Mouse (Mus musculus): ENCODE measurements at regions not wholly inside any gene's neighbourhood (a gene's known extent, or its start where the extent isn't known, plus 50 kb on each side); places are given as distances from the start of the nearest gene placed in this dataset.

DNA sequence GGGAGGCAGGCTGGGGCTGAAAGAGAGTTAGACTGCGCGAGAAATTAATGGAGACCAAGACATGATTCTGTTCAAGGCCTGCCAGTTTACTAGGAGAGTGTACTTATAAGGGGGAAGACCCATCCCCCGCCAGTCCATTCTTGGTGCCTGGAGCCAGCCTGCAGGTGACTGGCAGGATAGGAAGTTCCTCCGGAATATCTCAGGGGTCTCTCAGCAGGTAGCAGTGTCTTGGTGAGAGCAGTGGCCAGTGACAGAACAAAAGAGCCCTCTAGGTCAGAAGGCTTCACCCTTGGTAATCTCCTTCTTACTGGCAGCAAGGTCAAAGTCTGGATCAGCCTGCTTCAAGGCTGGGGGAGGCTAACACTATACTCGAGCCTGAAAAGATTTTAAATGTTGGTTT, 83.7 kb upstream of the Zfp804b start:
- DNase-seq = no peak
- intact Hi-C loops (cut with DNase I; ENCODE audit: low total_unique reads) = no loop called here

DNA sequence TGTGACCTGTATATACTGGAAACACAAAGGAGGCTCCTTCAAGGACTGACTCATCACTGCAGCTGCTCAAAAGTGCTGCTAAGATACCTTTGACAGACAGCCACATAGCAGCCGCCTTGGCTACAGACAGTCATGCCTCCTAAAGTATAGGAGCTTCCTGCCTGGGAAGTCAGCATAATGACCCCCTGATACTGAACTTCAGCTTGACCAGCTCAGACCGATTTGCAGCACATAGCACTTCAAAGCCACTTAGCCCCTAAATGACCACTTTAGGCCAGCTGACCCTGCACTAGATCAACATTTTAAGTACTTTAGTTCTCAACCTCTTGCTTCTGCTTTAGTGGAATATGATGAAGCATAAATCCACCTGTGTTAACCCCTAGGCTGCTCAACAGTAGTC, 91.9 kb upstream of the Zfp804b start:
- no peak for DNase-seq
- intact Hi-C loops (cut with DNase I; ENCODE audit: low total_unique reads) = no loop called here

DNA sequence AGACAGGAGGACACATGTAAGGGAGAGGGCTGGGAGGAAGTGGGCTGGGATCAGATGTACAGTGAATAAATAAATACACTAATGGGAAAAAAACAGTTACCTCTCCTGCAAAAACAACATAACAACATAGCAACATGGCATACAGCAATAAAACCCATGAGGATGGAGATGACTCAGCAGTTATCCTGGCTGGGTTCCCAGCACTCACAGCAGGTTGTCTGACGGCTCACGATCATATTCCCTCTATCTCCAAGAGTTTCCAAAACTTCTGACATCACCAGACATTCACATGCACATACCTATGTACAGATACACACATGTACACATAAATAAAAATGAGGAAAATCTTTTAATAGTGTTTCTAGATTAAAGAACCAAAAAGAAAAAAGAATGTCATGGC, 103.4 kb upstream of the Zfp804b start:
- DNase-seq = no peak

DNA sequence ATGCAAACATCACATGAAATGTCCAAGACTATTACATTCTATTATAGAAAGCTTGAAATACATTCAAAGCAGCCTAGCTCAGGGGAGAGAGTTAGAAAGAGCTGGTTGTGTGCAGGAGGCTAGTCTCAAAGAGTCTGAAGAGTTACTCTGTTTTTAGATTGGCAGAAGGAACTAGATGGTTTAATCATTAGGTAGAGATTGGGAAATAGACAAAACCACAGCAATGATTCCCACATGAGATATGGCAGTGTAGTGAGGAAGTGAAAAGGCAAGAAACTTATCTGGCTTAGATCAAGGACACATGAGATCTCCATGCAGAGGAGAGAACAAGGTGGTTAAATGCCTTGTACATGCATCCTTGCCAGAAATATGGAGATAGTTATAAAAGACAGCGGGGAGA, 110.3 kb upstream of the Zfp804b start:
- intact Hi-C loops (cut with DNase I; ENCODE audit: low total_unique reads) = no loop called here
- DNase-seq = no peak

More for the DNA sequence above, 103.4 kb upstream of the Zfp804b start:
- intact Hi-C loops (cut with DNase I; ENCODE audit: low total_unique reads) = no loop called here

DNA sequence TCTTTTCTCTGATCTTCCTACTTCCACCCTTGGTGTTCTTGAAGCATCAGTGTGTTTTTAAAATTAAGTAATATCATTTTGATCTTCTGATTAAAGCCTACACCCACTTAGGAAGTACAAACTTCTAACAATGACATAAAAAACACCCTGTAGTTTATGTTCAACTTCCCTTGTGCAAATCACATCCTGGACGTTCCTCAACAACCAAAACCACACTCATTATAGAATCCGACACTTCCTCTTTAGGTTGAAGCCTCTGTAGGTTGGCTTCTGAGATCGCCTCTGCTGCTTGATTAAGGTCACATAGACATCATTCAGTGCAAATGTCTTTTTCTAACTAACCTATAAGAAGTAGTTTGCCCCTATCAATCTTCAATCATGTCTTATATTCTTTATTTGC, 112.5 kb upstream of the Zfp804b start:
- DNase-seq = no peak
- intact Hi-C loops (cut with DNase I; ENCODE audit: low total_unique reads) = no loop called here

DNA sequence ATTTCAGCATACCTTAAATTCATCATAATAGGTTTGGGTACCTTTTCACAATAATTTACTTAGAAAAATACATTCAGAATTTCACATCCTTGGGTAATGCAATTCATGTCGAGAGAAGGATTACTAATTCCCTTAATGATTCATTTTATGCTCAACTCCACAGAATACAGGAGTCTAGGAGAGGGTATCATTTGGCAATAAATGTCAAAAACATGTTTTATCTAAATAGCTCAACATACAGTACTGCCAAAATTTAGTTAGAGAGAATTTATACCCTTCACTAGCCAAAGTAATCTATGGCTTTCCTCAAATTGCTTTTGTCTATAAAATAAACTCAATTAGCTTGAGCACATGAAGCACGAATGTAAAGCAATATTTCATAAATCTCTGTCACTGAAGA, 144.6 kb upstream of the Zfp804b start:
- no peak for DNase-seq
- intact Hi-C loops (cut with DNase I; ENCODE audit: low total_unique reads) = no loop called here

DNA sequence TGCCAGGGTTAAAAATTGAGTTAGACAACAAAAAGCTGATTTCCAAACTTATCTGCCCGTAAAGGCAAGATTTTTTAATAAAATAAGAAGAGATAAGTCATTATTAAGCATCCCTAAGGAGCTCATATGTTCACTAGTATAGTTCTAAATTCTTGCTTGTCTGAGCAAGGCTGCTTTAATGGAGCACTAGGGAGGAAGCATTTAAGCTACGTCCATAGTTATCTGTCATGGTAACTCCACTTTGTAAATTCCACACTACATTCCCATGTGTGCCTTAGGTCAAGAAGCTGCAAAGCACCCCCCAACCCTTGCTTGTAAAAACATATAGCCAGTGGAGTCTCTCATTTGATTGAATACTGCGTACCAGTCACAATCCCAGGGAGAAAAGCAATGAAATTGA, 145.0 kb upstream of the Zfp804b start:
- DNase-seq = no peak
- intact Hi-C loops (cut with DNase I; ENCODE audit: low total_unique reads) = no loop called here

DNA sequence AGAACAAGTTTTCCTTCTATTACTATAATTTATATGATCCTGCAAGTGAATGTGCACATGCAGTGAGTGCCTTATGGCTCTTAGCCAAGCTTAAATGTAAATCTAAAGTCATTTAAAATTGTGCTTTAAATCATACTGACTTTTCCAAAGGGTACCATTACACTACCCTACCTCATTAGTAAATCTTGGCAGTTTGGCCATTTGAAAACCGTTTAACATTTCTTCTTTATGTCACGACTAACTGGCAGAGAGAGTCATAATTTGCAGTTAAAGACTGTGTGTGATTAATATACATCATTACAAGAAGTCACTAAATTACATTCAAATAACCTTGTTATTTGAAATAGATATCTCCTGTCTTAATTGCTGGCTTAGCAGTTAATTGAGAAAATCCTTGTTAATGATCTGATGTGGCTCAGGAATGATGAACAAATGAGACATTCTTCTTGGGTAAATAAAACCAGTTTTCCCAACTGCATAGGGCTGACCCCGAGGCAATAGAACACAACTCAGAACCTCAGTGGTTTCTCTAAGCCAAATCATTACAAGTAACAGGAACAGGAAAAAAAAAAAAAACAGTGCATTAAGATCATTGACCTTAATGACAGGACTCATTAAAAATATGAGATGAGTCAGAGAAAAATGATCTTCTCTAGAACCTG, 173.1 kb upstream of the Zfp804b start:
- DNase-seq = no peak

DNA sequence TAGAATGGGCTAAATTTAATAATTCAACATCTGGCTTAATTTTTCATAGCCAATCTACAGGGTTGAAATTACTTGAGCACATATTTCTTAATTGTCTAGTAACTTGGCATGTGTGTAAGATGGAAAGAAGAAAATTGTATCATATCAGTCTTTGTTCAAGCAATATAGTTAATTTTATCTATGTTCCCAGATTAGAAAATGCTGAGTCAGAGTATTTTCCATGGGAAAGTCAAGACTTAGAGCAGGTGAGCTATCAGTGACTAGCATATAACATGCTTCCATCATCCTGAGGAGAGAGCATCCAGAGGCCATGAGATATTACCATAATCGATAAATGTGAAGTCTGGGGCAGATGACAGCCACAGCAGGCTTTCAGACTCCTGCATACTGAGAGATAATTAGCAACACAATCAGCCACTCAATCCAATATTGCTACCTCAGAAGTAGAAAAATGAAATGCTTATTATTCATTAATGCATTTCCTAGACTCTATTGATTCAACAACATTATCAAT, 188.2 kb upstream of the Zfp804b start:
- no peak for DNase-seq
- intact Hi-C loops (cut with DNase I; ENCODE audit: low total_unique reads) = no loop called here

More for the DNA sequence above, 173.1 kb upstream of the Zfp804b start:
- intact Hi-C loops (cut with DNase I; ENCODE audit: low total_unique reads) = no loop called here

DNA sequence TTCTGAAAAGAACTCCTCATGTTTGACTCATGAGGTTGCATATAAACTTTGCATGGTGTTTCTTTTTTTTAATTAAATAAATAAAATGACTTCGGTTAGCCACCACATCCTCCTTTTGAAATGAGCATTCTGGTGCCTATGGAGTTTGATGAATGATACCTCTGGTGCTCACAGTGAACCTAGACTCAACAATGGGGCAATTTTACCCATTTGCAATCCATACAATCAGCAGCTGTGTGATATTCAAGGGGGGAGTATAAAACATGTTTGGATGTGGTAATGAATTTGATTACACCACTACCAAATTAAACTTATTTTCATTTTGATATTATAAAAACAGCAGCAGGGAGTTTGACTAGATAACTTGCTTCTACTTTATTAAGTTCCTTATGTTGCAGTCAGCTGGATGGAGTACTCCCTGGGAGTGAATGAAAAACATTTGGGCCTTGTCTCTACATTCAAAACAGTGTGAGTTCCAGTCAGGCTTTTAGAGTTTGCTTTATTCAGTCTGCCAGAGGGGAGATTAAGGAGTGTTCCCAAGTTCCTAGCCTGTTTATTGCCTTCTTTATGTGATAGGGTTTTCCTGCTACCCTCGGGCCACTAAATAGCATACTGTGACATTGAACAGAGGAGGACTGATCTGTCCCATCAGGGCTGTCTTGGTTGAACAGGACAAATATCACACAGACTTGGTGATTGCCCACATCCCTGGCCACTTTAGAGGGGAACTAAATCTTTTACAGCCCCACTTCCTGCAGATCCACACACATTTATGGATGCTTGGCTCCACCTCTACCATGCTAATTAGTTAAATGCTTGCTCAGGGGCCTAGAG, 195.5 kb upstream of the Zfp804b start:
- no peak for DNase-seq
- intact Hi-C loops (cut with DNase I; ENCODE audit: low total_unique reads) = no loop called here

DNA sequence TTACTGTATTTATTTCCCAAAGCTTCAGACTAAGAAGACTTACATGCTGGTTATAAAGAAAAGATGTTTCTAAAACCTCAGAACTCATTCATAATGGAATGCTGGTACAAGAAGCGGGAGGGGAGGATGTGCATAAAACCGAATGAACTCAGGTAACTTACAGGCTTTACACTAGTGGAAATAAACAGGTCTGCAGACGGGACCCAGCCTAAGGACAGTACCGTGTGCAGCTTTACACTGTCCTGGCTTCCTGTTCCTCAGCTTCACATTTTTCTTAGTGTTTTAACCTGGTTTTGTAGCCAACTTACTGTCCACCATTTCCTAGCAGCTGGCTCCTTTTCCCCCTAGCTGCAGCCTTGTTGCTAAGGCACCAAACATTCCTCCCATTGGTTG, 196.1 kb upstream of the Zfp804b start:
- no peak for DNase-seq
- intact Hi-C loops (cut with DNase I; ENCODE audit: low total_unique reads) = no loop called here

DNA sequence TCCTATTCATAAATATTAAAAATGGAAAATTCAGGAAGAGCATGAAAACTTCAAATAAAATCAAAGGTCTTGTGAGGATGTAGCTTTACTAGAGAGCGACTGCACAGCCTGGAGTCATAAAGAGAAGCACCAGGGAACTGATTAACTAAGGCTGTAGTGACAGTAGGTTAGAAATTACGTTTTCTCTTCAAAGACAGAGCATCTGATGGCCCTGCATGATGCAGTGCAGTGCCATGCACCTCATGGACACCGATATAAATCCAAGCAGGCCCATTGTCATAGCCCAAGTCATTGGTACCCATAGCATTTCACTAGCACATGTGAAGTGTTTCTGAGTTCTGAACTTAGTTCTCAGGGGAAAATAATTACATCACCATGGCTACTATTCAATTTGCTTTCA, 199.3 kb upstream of the Zfp804b start:
- intact Hi-C loops (cut with DNase I; ENCODE audit: low total_unique reads) = no loop called here
- no peak for DNase-seq

DNA sequence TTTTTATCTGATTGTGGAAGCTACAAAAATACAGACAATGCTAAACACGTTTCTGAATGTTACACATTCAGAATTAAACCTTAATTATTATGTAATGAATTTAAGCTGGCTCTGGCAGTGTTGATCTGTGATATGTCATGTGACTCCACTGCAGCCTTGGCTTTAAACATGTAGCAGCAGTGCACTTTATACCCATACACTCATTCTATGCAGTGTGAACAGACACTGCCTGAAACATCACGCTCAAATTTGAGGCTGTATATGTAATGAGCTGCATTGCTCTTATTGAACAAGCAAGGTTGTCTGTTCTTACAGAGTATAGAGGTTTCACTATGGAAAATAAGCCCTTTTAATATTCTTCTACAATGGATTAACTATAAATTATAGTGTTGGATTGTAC, 235.9 kb upstream of the Zfp804b start:
- DNase-seq = no peak
- intact Hi-C loops (cut with DNase I; ENCODE audit: low total_unique reads) = no loop called here

DNA sequence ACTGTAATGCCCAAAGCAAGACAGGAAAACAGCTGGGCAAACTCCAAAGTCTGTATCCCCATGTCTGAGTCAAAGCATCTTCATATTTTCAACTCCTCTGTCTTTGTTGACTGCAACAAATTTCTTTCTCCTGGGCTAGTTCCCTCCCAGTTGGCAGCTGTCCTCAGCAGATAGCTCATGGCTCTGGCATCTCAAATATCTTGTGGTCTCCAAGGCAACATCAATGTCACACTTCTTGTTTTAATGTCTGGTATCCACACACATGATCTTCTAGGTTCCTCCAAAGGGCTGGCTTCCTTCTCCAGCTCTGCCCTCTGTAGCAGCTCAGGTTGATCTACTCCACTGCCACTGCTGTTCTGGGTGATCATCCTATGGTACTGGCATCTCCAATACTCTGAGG, 242.0 kb upstream of the Zfp804b start:
- intact Hi-C loops (cut with DNase I; ENCODE audit: low total_unique reads) = no loop called here
- DNase-seq = no peak

DNA sequence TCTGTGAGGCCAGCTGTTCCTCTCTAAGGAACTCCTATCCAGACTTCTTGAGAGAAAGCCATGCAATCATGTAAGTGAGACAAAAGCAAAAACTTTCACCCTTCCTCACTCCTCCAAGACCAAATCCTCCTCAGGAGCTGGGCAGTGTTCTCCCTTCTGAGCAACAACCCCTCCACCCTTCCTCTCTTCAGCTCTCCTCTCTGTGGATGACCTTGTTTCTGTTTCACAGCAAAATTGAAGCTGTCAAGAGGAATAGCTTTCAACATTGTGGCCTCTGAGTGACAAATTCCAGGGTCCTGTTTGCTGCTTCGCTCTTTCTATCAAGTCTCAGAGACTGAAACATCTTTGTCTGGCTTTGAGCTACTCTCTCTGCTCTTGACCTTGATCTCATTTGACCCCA, 255.9 kb upstream of the Zfp804b start:
- intact Hi-C loops (cut with DNase I; ENCODE audit: low total_unique reads) = no loop called here
- no peak for DNase-seq

DNA sequence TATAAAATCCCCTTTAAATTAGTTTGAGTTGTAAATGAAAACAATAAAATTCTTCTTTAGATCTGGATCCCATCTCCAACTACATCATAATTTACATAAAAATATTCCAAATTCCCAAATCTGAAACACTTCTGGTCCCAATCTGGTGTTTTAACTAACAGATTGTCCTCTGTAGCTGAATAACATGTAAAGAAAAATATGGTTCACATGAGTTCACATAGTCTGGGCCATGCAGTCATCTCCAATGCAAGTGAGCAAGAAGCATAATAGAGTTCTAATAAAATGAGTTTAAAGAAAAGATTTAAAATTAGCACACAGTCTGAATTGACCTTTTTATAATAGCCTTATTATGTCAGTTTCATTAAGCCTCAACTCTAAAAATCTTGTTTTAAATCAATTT, 263.0 kb upstream of the Zfp804b start:
- no peak for DNase-seq
- intact Hi-C loops (cut with DNase I; ENCODE audit: low total_unique reads) = no loop called here

DNA sequence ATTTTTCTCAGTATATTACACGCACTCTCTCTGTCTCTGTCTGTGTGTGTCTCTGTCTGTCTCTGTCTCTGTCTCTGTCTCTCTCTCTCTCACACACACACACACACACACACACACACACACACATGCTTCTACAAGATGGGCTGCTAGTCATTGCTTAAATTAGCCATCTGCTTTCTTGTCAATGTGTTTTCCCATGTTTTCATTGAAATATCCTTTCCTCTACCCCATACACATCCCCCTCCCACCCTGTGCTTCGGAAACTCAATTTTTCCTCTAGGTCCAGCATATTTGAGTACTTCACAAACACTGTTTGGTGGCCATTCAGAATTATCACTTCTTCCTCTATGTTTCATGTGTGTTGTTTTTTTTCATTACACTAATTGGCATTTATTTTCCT, 263.4 kb upstream of the Zfp804b start:
- DNase-seq = no peak
- intact Hi-C loops (cut with DNase I; ENCODE audit: low total_unique reads) = no loop called here

DNA sequence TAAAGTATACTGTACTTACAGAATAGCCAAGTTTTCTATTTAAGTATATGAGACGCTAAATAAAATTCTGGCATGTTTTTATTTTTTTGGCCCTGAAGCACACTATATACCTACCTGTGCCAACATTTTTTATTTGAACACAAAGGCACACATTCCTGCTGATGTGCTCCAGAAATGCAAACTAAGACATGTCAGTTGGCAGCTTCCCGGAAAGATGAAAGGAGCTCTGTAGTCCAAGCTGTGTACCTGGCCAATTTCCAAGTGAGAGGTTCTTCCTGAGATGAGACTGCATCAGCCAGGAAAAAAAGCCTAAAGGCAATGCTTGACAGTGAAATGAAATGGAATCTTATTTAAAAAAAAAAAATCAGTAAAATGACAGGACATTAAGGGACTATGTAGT, 305.0 kb upstream of the Steap4 start:
- intact Hi-C loops (cut with DNase I; ENCODE audit: low total_unique reads) = no loop called here
- no peak for DNase-seq

DNA sequence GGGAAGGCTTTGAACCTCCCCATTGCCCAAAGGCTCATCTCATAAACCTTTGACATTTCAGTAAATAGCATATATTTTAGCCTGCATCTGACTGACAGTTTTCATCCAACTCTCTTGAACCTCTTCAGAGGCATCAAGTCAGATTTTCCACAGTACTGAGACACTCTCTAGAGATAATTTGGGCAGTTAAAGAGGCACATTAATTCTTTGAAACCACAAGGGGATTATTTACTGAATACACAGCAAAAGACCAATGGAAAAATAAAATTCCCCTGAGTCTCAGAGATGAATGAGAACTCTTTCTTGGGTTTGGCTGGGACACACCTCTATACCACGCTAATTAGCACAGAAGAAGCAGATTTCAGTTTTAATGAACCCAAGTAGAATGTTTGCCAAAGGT, 258.5 kb upstream of the Steap4 start:
- DNase-seq = no peak
- intact Hi-C loops (cut with DNase I; ENCODE audit: low total_unique reads) = no loop called here

DNA sequence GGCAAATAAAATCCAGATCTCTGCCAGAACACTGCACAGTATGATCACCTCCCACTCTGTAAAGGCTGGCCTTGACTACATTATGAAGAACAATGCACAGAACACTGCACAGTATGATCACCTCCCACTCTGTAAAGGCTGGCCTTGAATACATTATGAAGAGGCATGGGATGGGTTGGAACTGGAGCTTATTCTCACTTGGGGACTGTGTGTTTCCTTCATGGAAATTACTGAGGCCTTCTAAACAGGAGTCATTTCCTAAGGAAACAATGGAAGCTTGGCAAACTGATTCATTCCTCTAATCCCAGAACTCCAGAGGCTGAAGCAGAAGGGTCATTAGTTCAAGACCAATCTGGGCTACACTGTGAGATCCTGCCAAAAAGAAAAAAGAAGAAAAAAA, 240.7 kb upstream of the Steap4 start:
- no peak for DNase-seq
- intact Hi-C loops (cut with DNase I; ENCODE audit: low total_unique reads) = no loop called here

DNA sequence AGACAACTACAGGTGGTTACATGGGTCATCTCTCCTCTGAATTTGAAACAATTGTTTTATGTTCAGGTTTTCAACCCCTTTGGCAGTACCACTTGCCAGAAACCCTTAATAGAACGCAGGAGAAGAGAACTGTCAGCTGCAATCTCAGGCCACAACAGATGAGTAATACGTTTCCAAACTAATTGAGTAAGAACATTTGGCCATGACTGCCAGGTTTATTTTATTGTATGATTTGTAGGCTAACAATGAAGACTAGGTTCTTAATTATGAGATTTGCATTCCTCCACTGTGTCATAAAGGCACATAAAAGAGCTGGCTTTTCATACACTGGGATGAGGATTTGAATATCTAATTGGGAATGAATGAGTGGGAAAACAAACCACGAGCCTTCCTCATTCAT, 240.2 kb upstream of the Steap4 start:
- no peak for DNase-seq
- intact Hi-C loops (cut with DNase I; ENCODE audit: low total_unique reads) = no loop called here
